Mouse (Mus musculus) yolk sac, embryonic 10.5 days (tissue): ENCODE results near the gene Cnn1.

Source experiments
- DNase-seq: peaks from one replicate; pipeline ENCODE4 v3.0.0-alpha.2; 2017; ENCODE audit warnings: low spot score

The Cnn1 gene

GRCm38 (mm10) chr9:22125246-22126027 is 26.4 kb downstream of the Cnn1 start:
- DNase-seq, result no peak

GRCm38 (mm10) chr9:22131226-22131981 is 32.4 kb downstream of the Cnn1 start:
- DNase-seq, result peak; percentile 86

DNA sequence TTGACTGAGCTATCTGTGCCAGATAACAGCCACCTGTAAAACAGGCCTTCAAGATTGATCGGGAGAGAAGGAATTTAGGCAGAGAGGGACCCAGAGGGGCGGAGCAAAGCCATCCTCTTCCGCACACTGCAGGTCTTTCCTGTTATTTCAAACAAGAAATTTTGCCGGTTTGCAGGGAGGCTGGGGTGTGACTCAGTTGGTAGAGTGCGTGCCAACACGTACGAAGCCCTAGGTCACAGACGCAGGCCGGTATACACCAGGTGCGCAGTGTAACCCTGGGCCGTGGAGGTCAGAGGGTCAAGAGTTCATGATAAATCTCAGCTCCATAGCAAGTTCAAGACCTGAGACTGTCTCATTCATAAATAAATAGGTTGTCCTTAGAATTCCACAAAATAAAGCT is 33.2 kb downstream of the Cnn1 start:
- DNase-seq, result no peak

- no peak for DNase-seq
These were observed 35.4 kb downstream of the Cnn1 start for GRCm38 (mm10) chr9:22134246-22134890.

DNA sequence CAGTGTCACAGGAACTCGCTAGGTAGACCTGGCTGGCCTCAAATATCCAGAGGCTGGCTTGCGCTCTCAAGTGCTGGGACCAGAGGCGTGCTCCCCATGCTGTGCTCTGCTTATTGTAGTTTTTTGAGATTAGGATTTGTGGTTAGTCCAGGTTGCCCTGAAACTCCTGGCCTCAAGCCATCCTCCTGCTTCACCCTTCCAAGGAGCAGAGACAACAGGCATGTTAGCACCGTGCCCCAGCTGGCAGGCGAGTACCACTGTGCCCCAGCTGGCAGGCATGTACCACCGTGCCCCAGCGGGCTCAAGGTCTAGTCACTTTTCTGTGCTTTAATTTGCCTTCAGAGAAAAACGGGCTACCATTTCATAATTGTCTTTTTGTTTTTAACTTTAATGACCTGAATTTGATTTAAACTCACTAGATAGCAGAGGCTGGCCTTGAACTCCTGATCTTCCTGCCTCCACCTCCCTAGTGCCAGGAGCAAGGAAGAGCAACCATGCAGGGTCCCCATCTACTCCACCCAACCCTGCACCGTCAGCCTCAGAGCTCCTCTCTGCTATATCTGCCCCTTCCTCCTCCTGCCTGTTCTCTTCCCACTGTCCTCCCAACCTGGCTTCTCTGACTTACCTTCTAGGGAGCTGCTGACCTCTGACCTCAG is 36.1 kb downstream of the Cnn1 start:
- DNase-seq, result no peak

DNA sequence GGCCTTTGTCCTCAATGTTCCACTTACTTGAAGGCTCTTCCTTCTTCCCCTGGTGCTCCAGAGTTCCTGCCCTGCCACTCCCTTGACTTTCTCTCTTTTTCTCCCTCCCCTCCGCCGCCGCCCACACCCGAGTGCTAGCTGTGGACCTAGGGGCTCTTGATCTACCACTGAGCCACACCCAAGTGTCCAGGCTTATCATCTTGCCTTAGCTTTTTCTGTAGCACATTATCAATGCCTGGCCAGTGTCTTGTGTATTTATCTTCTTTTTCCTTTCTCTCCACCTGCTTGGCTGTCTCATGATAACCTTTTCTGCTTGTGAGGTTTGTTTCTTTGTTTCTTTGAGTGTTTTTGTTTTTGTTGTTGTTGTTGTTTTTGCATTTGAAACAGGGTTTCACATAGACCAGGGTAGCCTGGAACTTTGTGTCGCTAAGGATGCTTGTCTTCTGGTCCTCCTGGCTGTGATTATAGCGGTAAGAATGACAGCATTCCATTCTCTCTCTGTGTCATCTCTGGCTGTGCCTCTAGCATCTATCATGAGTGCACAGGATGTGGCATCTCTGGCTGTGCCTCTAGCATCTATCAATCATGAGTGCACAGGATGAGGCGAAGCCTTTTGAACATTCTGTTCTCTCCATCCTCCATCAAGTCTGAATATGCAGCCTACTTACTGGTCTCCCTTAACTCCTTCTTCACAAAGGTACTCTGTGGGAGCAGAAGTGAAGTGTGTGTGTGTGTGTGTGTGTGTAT is 36.8 kb downstream of the Cnn1 start, which contains the start of gene Acp5:
Gene Acp5, minus strand, starts transcription at position 68 of the 747 bp plus-strand sequence.
- peak; percentile 53 for DNase-seq

- DNase-seq, result peak; percentile 35
These were observed 37.9 kb downstream of the Cnn1 start for GRCm38 (mm10) chr9:22136765-22137547.

GRCm38 (mm10) chr9:22138480-22138879 is 39.5 kb downstream of the Cnn1 start:
- no peak for DNase-seq

DNA sequence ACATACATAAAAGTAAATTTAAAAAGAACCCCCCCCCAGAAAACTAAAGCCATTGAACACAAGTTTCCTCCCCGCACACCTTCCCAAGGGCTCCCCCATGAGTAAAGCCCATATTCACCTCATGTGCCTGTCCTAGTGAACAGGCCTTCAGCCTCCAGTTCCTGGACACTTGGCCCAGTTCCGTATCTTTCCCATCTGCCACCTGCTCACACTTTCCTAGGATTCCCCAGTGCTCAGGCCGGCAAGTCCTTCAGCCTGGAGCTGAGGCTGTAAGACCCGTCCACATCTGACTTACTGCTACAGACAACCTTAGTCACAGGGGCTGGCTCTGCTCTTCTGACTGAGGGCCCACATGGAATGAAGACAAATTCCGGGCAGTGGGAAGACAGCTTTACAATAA is 40.7 kb downstream of the Cnn1 start:
- DNase-seq, result no peak

- peak; percentile 77 for DNase-seq
These were observed 44.4 kb downstream of the Cnn1 start for GRCm38 (mm10) chr9:22143108-22144037.

GRCm38 (mm10) chr9:22144304-22144965 is 45.4 kb downstream of the Cnn1 start:
- no peak for DNase-seq

DNA sequence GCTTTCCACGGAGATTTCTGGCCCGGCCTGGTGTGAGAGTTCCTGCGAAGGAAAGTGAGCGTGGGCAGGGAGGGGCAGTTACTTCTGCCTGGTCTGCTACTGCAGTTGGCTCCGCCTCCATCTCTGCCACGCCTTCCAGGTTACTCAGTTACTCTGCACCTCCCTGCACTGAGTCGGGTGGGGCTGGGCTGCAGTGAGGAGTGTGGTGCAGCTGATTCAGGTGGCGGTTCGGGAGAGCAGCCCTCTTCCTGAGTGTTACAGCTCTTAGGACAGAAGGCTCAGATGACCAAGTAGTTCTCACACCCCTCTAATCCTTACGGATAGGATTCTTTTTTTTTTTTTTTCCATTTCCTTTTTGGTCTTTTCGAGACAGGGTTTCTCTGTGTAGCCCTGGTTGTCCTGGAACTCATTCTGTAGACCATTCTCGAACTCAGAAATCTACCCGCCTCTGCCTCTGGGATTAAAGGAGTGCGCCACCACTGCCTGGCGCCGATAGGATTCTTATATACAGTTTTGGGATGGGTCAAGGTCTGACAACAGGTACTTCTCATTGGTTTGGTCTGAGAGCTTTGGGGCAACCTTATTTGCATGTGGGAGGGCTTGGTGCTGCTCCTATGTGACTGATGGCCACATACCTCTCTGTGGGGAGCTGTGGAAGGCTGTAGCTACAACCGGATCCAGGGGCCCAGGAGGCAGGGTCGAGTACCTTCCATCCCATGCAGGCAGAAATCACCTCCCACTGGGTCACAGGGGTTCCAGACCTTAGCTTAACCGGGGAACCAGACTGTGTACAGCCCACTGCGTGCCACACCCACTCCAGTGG is 50.6 kb downstream of the Cnn1 start:
- DNase-seq, result peak; percentile 61

GRCm38 (mm10) chr9:22150249-22150693 is 51.3 kb downstream of the Cnn1 start:
- peak; percentile 53 for DNase-seq

DNA sequence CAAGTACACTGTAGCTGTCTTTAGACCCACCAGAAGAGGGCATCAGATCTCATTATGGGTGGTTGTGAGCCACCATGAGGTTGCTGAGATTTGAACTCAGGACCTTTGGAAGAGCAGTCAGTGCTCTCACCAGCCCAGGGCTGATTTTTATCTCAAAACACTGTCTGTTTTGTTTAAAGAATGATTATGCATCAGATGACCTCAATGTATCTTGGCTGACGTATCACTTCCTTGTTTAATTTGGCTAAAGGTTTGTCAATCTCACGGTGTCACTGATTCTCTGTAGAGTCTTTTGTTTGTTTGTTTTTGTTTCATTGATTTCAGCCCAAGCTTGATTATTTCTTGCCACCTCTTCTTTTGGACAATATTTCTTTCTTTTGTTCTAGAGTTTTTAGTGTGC is 51.9 kb downstream of the Cnn1 start:
- no peak for DNase-seq

- no peak for DNase-seq
These were observed 54.8 kb downstream of the Cnn1 start for GRCm38 (mm10) chr9:22153810-22154209.

DNA sequence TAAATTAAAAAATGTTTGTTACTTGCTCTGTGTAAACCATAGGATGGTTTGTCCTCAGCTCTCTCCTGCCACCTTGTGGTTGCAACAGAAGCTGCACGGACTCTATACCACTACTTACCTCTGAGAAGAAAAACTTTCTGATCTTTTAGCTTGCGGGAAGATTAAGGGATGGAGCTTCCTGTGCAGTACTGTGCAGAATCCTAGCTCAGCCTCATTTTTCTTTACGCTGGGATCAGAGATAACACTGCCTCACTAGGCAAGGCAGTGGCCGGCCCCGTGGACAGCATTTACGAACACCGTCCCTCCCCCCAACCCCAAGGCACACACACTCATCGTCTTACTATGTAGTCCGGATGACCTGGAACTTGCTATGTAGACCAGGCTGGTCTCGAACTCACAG is 56.6 kb downstream of the Cnn1 start:
- peak; percentile 72 for DNase-seq

GRCm38 (mm10) chr9:22156497-22157245 is 57.7 kb downstream of the Cnn1 start, which contains the start of gene Pigyl:
TSS of gene Pigyl (plus strand) at chr9:22156846.
- peak; percentile 98 for DNase-seq
